Mouse (Mus musculus) thymus, adult 2 months (tissue): ENCODE measurements around the gene Vamp8.

ENCODE experiments used
- CTCF ChIP-seq: fragments of 200-500 bp; IDR thresholded peaks from 2 replicates; pipeline ENCODE4 v1.5.1; 2012; ENCODE audit warnings: mild to moderate bottlenecking, control low read depth, low read length, moderate library complexity, borderline replicate concordance; ENCODE audit not compliant: control insufficient read depth, poor library complexity, insufficient read depth; ENCODE audit errors: extremely low read depth
- POLR2A ChIP-seq: fragments of 200-500 bp; IDR thresholded peaks from 2 replicates; pipeline ENCODE4 v1.6.1; 2012; ENCODE audit warnings: mild to moderate bottlenecking, low read length, control low read depth, moderate library complexity; ENCODE audit not compliant: control insufficient read depth, poor library complexity, insufficient read depth; ENCODE audit errors: extremely low read depth

DNA sequence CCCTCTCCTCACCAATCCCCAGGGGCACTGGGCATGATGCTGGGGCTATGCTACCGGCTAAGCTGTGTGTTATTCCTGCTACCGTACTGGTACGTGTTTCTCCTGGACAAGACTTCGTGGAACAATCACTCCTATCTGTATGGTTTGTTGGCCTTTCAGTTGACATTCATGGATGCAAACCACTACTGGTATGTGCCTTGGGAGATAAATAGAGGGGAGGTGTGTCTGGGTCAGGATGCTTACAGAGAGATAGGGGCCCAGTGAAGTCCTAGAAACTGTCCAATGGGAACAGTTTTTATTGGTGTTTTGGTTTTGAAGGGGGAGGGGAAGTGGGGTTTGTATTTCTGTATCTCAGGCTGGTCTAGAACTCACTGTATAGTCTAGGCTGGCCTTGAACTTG, 27.8 kb upstream of the Vamp8 start:
- TF ChIP-seq POLR2A (no peak), CTCF (no peak)
